Mouse (Mus musculus) MEL (cell line): Measurements from ENCODE around the gene Chd2. TPM values are rescaled to one million over a fixed set of nuclear protein-coding genes. Genes with fewer than 3 reads are reported as not detected.

Experiments
- DNase-seq: peaks from one replicate; pipeline ENCODE4 v3.0.0; 2011; ENCODE audit warnings: low read depth, low spot score
- H3K27ac ChIP-seq: 2 replicates; pipeline ENCODE4 v1.5.1; 2012; ENCODE audit warnings: low read depth, mild to moderate bottlenecking, control low read depth, low read length, moderate library complexity; ENCODE audit not compliant: control insufficient read depth
- H3K27me3 ChIP-seq, 2 experiments: fragments of 150-350 bp in 1 of 2; sonication (generic) in 1 of 2; 2 replicates each; pipeline ENCODE4 v1.6.1; 2012; ENCODE audit warnings: low read length in 2 of 2, mild to moderate bottlenecking in 2 of 2, improper control_type of control experiment in 1 of 2, moderate library complexity in 1 of 2; ENCODE audit not compliant: insufficient read depth in 2 of 2, control insufficient read depth in 1 of 2
- H3K36me3 ChIP-seq, 2 experiments: 2 replicates each; pipeline ENCODE4 v1.6.1; 2012 to 2014; ENCODE audit warnings: low read length in 2 of 2, improper control_type of control experiment in 1 of 2, inconsistent platforms in 1 of 2, mild to moderate bottlenecking in 1 of 2; ENCODE audit not compliant: insufficient read depth in 2 of 2, control insufficient read depth in 1 of 2
- H3K4me1 ChIP-seq, 2 experiments: fragments of 150-350 bp in 1 of 2; sonication (generic) in 1 of 2; 2 replicates each; pipeline ENCODE4 v1.6.1; 2012; ENCODE audit warnings: low read length in 2 of 2, improper control_type of control experiment in 1 of 2, mild to moderate bottlenecking in 1 of 2; ENCODE audit not compliant: insufficient read depth in 2 of 2, control insufficient read depth in 1 of 2
- H3K4me3 ChIP-seq, 2 experiments: fragments of 150-350 bp in 1 of 2; sonication (generic) in 1 of 2; 2 replicates each; pipeline ENCODE4 v1.5.1; 2012; ENCODE audit warnings: low read depth in 2 of 2, low read length in 2 of 2, mild to moderate bottlenecking in 2 of 2, moderate library complexity in 2 of 2, control low read depth in 1 of 2, improper control_type of control experiment in 1 of 2; ENCODE audit not compliant: control insufficient read depth in 1 of 2, insufficient read depth in 1 of 2
- H3K79me2 ChIP-seq: 2 replicates; pipeline ENCODE4 v1.6.1; 2012; ENCODE audit warnings: mild to moderate bottlenecking, low read length, moderate library complexity; ENCODE audit not compliant: control insufficient read depth, poor library complexity, insufficient read depth
- H3K9ac ChIP-seq: 2 replicates; pipeline ENCODE4 v1.6.1; 2012; ENCODE audit warnings: low read depth, mild to moderate bottlenecking, control low read depth, low read length, moderate library complexity; ENCODE audit not compliant: control insufficient read depth, poor library complexity, severe bottlenecking
- H3K9me3 ChIP-seq: fragments of 150-350 bp; sonication (generic); replicated peaks from 2 replicates; pipeline ENCODE4 v1.6.1; 2012; ENCODE audit warnings: mild to moderate bottlenecking, low read length, improper control_type of control experiment, moderate library complexity; ENCODE audit not compliant: insufficient read depth
- CHD2 ChIP-seq: IDR thresholded peaks from 2 replicates; pipeline ENCODE4 v1.6.1; 2011; ENCODE audit warnings: low read length, improper control_type of control experiment
- CTCF ChIP-seq, 3 experiments: IDR thresholded peaks in 2 of 3; conservative IDR thresholded peaks in 1 of 3; 2 replicates each; pipeline ENCODE4 v1.5.1; 2011 to 2012; ENCODE audit warnings: low read length in 3 of 3, low read depth in 2 of 3, mild to moderate bottlenecking in 2 of 3, improper control_type of control experiment in 1 of 3, inconsistent platforms in 1 of 3, mixed read lengths in 1 of 3, moderate library complexity in 1 of 3; ENCODE audit not compliant: control insufficient read depth in 1 of 3, insufficient read depth in 1 of 3, poor library complexity in 1 of 3, severe bottlenecking in 1 of 3
- E2F4 ChIP-seq: IDR thresholded peaks from 2 replicates; pipeline ENCODE4 v1.6.1; 2011; ENCODE audit warnings: low read depth, low read length, improper control_type of control experiment, borderline replicate concordance
- ELF1 ChIP-seq: IDR thresholded peaks from 2 replicates; pipeline ENCODE4 v1.6.1; 2014; ENCODE audit warnings: low read depth, mild to moderate bottlenecking, inconsistent platforms, low read length, improper control_type of control experiment, moderate library complexity
- GABPA ChIP-seq: IDR thresholded peaks from 2 replicates; pipeline ENCODE4 v1.6.1; 2012; ENCODE audit warnings: low read depth, mild to moderate bottlenecking, inconsistent platforms, low read length, improper control_type of control experiment, moderate library complexity
- HCFC1 ChIP-seq: IDR thresholded peaks from 2 replicates; pipeline ENCODE4 v1.6.1; 2012; ENCODE audit warnings: low read depth, mild to moderate bottlenecking, inconsistent platforms, low read length, improper control_type of control experiment, moderate library complexity
- MAX ChIP-seq: IDR thresholded peaks from 2 replicates; pipeline ENCODE4 v1.6.1; 2011; ENCODE audit warnings: low read length, improper control_type of control experiment
- MYC ChIP-seq: IDR thresholded peaks from 2 replicates; pipeline ENCODE4 v1.6.1; 2011; ENCODE audit warnings: low read depth, mild to moderate bottlenecking, low read length, improper control_type of control experiment, moderate library complexity
- NRF1 ChIP-seq: IDR thresholded peaks from 2 replicates; pipeline ENCODE4 v1.6.1; 2014; ENCODE audit warnings: low read depth, mild to moderate bottlenecking, inconsistent platforms, low read length, improper control_type of control experiment, moderate library complexity; ENCODE audit not compliant: poor library complexity, insufficient read depth, severe bottlenecking
- POLR2A ChIP-seq, 2 experiments: IDR thresholded peaks; 2 replicates each; pipeline ENCODE4 v1.6.1; 2011 to 2012; ENCODE audit warnings: low read length in 2 of 2, mild to moderate bottlenecking in 2 of 2, control low read depth in 1 of 2, improper control_type of control experiment in 1 of 2, low read depth in 1 of 2, moderate library complexity in 1 of 2; ENCODE audit not compliant: control insufficient read depth in 1 of 2, insufficient read depth in 1 of 2, poor library complexity in 1 of 2
- POLR2AphosphoS2 ChIP-seq: IDR thresholded peaks from 2 replicates; pipeline ENCODE4 v1.6.1; 2011; ENCODE audit warnings: low read length, improper control_type of control experiment
- RAD21 ChIP-seq: IDR thresholded peaks from 2 replicates; pipeline ENCODE4 v1.6.1; 2011; ENCODE audit warnings: mild to moderate bottlenecking, low read depth, low read length, improper control_type of control experiment
- RCOR1 ChIP-seq: IDR thresholded peaks from 2 replicates; pipeline ENCODE4 v1.6.1; 2012; ENCODE audit warnings: low read depth, mild to moderate bottlenecking, inconsistent platforms, low read length, improper control_type of control experiment
- SMC3 ChIP-seq: IDR thresholded peaks from 2 replicates; pipeline ENCODE4 v1.6.1; 2011; ENCODE audit warnings: low read depth, low read length, improper control_type of control experiment
- TAL1 ChIP-seq: IDR thresholded peaks from 2 replicates; pipeline ENCODE4 v1.6.1; 2012; ENCODE audit warnings: mild to moderate bottlenecking, inconsistent platforms, low read length, moderate library complexity, mixed read lengths
- TBP ChIP-seq: IDR thresholded peaks from 2 replicates; pipeline ENCODE4 v1.8.0; 2011; ENCODE audit warnings: low read depth, low read length, improper control_type of control experiment
- UBTF ChIP-seq: IDR thresholded peaks from 2 replicates; pipeline ENCODE4 v1.6.1; 2012; ENCODE audit warnings: low read depth, mild to moderate bottlenecking, inconsistent platforms, low read length, improper control_type of control experiment, moderate library complexity, borderline replicate concordance; ENCODE audit not compliant: insufficient read depth
- USF1 ChIP-seq: IDR thresholded peaks from 2 replicates; pipeline ENCODE4 v1.6.1; 2014; ENCODE audit warnings: low read depth, mild to moderate bottlenecking, inconsistent platforms, low read length, improper control_type of control experiment, moderate library complexity
- polyA plus RNA-seq, 2 experiments: library from polyadenylated mRNA; stranded (reverse) in 1 of 2; unstranded in 1 of 2; fragments of >175 nt in 1 of 2; fragments of >200 nt in 1 of 2; gene quantifications; 2 replicates each; pipeline versions ENCODE4 v1.2.1 to v1.2.4; 2012; ENCODE audit warnings: low replicate concordance in 2 of 2, low read depth in 1 of 2; ENCODE audit not compliant: insufficient read length in 2 of 2, insufficient read depth in 1 of 2, missing spikeins in 1 of 2
- total RNA-seq: library from RNA; depleted of rRNA; stranded (reverse); fragments of 300-350 nt; gene quantifications from 2 replicates; pipeline ENCODE4 v1.2.3, GENCODE M21; 2012

Gene Chd2
- total and polyA plus RNA-seq, 3 experiments: 9.9 to 275 (median 21.4) TPM

DNA sequence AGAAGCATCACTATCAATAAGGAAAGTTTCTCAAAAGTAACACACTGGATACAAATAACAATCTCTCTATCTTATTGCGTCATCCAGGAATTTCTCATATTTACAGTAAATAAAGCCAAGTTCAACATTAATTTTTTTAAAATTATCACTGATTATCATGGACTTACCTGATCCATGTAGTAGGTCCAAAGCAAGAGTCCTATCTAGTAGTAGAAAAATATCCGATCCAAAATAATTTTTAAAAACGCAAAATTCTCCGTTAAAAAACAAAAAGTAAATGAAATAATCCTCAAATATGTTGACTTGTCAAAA is 595 bp downstream of the Chd2 start:
- Histone ChIP-seq H3K27ac (peak overlapping the region; percentile 100), H3K4me3 (peak overlapping the region; percentile 89 to 97), H3K9me3 (no peaks in the 10 kb centered on the region), H3K9ac (peak overlapping the region; percentile 100), H3K79me2 (peaks cover 39% of the 10 kb centered on the region), H3K27me3 (no peaks in the 10 kb centered on the region), H3K36me3 (peaks cover 27 to 33% of the 10 kb centered on the region in 2 experiments), H3K4me1 (peaks cover 4 to 5% of the 10 kb centered on the region in 2 experiments; a peak in 3 of 4 replicates)
- DNase-seq: no peak
- TF ChIP-seq MYC: no peak
- TF ChIP-seq POLR2AphosphoS2: no peak

DNA sequence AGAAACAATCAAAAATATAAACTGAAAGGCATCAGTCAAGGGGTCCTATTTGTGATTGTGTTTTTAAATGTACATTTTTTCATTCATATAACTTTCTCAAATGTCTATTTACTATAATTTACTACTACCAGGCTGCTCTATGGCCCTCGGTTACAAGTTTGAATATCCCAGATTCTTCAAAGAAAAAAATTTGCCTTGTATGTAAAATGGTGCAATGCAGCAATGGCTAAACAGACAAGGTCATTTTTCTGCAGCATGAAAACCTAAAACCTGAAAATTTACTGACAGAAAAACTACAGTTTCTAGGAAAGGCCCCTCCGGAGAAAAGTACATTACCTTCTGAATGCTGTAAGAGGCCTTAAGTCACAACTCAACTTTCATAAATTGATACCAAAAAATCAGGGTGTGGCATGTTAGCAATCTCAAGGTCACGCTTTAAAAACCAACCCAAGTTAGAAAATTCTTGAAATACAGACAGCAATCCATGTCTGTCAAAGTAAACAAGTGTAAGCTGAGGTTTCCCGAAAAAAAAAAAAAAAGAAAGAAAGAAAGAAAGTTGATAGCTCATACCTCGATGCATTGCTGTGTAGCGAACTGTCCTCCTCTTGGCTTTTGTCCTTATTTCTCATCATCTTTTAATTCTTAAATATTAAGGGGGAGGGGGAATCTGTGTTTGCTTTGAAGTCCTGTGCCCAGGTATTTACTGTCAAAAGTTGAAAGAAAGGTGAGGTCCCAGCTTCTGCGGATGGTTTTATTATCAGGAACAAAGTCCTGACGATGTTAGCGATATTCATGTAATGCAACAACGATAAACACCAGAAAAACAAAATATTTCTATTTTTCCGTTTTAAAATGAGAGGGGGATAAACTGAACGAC is 1.2 kb downstream of the Chd2 start:
- DNase-seq: peak; percentile 65
- peak overlapping the region; percentile 89 to 91 for H3K4me3 ChIP-seq
- peaks cover 28 to 29% of the 10 kb centered on the region in 2 experiments for H3K36me3 ChIP-seq
- H3K9ac ChIP-seq: peak overlapping the region; percentile 100
- TF ChIP-seq CHD2 (no peak), CTCF (IDR thresholded peaks at IDR 0.05 in 2 of 3, conservative IDR thresholded peaks at IDR 0.05 in 1 of 3; ENCODE audit: control insufficient read depth in 1 of 3, insufficient read depth in 1 of 3, low read depth in 2 of 3, low read length in 3 of 3, poor library complexity in 1 of 3, severe bottlenecking in 1 of 3) (no peak), RAD21 (no peak), POLR2A (IDR thresholded peaks at IDR 0.05; ENCODE audit: control insufficient read depth in 1 of 2, insufficient read depth in 1 of 2, low read depth in 1 of 2, low read length in 2 of 2, poor library complexity in 1 of 2) (no peak), RCOR1 (no peak), TBP (no peak), ELF1 (no peak), HCFC1 (no peak), E2F4 (no peak), TAL1 (no peak), UBTF (no peak), NRF1 (no peak), MYC (no peak), USF1 (no peak), MAX (no peak), GABPA (no peak), SMC3 (no peak)
- H3K9me3 ChIP-seq: no peaks in the 10 kb centered on the region
- H3K27ac ChIP-seq: peak overlapping the region; percentile 94
- H3K4me1 ChIP-seq: peaks cover 6 to 8% of the 10 kb centered on the region in 2 experiments
- H3K27me3 ChIP-seq: no peaks in the 10 kb centered on the region
- H3K79me2 ChIP-seq: peaks cover 41% of the 10 kb centered on the region
